Mouse (Mus musculus): ENCODE data around the gene Gm36028.

The Gm36028 gene

DNA sequence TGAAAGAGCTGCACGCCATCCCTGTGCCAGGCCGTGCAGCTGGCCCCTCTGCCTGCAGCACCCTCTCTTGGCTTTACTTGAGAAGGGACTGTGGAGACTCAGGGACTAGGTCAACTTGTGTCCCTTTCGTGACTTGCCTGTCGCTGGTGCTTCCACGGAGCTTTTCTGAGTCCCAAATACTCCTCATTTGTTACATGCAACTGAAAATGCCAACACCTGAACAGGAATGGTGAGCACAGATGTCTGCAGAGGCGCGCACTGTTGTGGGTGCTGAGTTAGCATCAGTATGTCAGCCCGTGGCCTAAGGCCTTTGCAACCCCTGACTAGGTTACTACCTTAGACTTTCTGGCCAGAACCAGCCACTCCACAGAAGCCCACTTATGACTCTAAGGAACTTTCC, 49.1 kb downstream of the Gm36028 start:
- DNase-seq (ENCODE audit: low read depth in 2 of 2, low spot score in 2 of 2): no peak

GRCm38 (mm10) chr16:37809623-37809992, 51.3 kb downstream of the Gm36028 start:
- DNase-seq (ENCODE audit: low read depth in 2 of 2, low spot score in 2 of 2): no peak

GRCm38 (mm10) chr16:37808866-37809622, 51.9 kb downstream of the Gm36028 start:
- no peak for DNase-seq (ENCODE audit: low read depth in 2 of 2, low spot score in 2 of 2)

DNA sequence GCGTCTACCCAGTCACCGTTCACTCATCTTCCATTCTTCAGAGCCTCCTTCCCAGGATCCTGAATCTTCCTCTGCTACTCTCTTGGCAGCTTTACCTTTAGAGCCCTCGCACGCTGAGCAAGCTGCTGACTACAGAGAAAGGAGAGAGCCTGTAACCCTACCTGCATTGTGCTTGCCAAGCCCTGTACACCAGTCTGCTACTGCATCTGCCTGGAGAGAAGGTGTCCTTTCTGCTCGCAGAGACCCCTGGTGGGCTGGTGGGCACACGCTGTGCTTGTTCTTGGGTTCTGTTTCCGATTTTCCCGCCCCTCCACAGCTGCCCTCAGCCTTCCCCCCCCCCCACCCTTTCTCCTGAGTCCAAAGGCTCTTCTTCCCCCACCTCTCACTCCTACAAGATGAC, 53.7 kb downstream of the Gm36028 start:
- DNase-seq (ENCODE audit: low read depth in 2 of 2, low spot score in 2 of 2): no peak

GRCm38 (mm10) chr16:37805746-37806495, 55.0 kb downstream of the Gm36028 start:
- no peak for DNase-seq (ENCODE audit: low read depth in 2 of 2, low spot score in 2 of 2)

- no peak for DNase-seq (ENCODE audit: low read depth in 2 of 2, low spot score in 2 of 2)
Observed at GRCm38 (mm10) chr16:37803387-37803950, 57.5 kb downstream of the Gm36028 start.

GRCm38 (mm10) chr16:37802686-37803295, 58.2 kb downstream of the Gm36028 start:
- no peak for DNase-seq (ENCODE audit: low read depth in 2 of 2, low spot score in 2 of 2)

DNA sequence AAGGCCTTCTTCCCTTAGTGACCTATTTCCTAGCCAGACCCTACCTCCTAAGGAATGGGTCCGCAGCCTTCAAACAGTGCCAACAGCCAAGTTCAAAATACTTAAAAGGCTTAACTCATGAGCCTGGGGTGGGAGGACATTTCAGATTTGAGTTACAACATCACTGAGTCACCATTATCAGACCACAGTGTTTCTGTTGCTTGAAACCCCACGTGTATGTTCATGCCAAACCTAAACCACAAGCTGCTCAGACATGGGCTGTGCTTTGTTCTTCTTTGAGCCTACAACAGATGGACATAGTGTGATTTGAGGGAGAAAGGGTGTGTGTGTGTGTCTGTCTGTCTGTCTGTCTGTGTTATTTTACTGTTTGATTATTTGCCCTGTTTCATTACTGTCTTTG, 59.8 kb downstream of the Gm36028 start:
- DNase-seq (ENCODE audit: low read depth in 2 of 2, low spot score in 2 of 2): no peak

All from CD8-positive naive resting alpha-beta T cell, adult 2 months (primary cell).